Mouse (Mus musculus) myocyte (in vitro differentiated cells): ENCODE results near the gene Akr1b7.
"Not testable (repeated sequence)": the region's sequence is repeated elsewhere in the genome, so short reads cannot be mapped to it uniquely, and the experiment has no call there.

Experiments used
- CEBPB ChIP-seq: IDR thresholded peaks from 2 replicates; pipeline ENCODE4 v1.6.1; 2011; ENCODE audit warnings: mild to moderate bottlenecking, moderate library complexity; ENCODE audit not compliant: poor library complexity, insufficient read depth, severe bottlenecking
- E2F4 ChIP-seq: IDR thresholded peaks from one replicate; pipeline ENCODE4 v1.6.1; 2011; ENCODE audit warnings: mild to moderate bottlenecking, control low read depth, moderate library complexity; ENCODE audit not compliant: insufficient read depth
- MAX ChIP-seq: IDR thresholded peaks from one replicate; pipeline ENCODE4 v1.6.1; 2011; ENCODE audit warnings: low read depth, mild to moderate bottlenecking, control low read depth
- MYOD1 ChIP-seq, 3 experiments: IDR thresholded peaks; one replicate each; pipeline ENCODE4 v1.6.1; 2011; ENCODE audit warnings: control low read depth in 2 of 3, low read depth in 2 of 3, mild to moderate bottlenecking in 2 of 3, moderate library complexity in 1 of 3; ENCODE audit not compliant: insufficient read length in 2 of 3, control insufficient read depth in 1 of 3
- MYOG ChIP-seq, 3 experiments: IDR thresholded peaks; one replicate each; pipeline ENCODE4 v1.6.1; 2011; ENCODE audit warnings: control low read depth in 2 of 3, low read depth in 2 of 3, mild to moderate bottlenecking in 2 of 3; ENCODE audit not compliant: insufficient read length in 2 of 3, control insufficient read depth in 1 of 3, insufficient read depth in 1 of 3
- POLR2A ChIP-seq: IDR thresholded peaks from one replicate; pipeline ENCODE4 v1.6.1; 2011; ENCODE audit warnings: low read depth, mild to moderate bottlenecking, control low read depth, moderate library complexity; ENCODE audit not compliant: insufficient read length
- POLR2AphosphoS2 ChIP-seq: IDR thresholded peaks from one replicate; pipeline ENCODE4 v1.6.1; 2011; ENCODE audit warnings: low read depth, control low read depth; ENCODE audit not compliant: insufficient read length
- SRF ChIP-seq: IDR thresholded peaks from one replicate; pipeline ENCODE4 v1.6.1; 2011; ENCODE audit warnings: low read depth; ENCODE audit not compliant: control insufficient read depth, insufficient read length
- TCF12 ChIP-seq: IDR thresholded peaks from one replicate; pipeline ENCODE4 v1.6.1; 2011; ENCODE audit warnings: mild to moderate bottlenecking, control low read depth; ENCODE audit not compliant: poor library complexity, insufficient read depth, severe bottlenecking
- USF1 ChIP-seq: IDR thresholded peaks from one replicate; pipeline ENCODE4 v1.6.1; 2011; ENCODE audit warnings: low read depth, mild to moderate bottlenecking, control low read depth, moderate library complexity

DNA sequence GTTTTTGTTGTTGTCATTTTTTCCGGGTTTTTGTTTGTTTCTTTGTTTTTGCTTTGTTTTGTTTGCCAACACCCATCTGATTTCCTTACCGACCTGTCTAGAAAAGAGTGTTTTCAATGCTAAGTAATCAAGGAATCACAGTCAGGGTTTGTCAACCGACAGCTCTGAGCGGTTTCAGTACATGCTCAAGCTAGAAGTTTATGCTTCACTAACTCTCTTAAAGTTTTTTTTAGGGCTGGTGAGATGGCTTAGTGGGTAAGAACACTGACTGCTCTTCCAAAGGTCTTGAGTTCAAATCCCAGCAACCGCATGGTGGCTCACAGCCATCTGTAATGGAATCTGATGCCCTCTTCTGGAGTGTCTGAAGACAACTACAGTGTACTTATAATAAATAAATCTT, 36.2 kb upstream of the Akr1b7 start:
- not testable (repeated sequence) for TF ChIP-seq POLR2A; MYOG (IDR thresholded peaks at IDR 0.05; ENCODE audit: control insufficient read depth in 1 of 3, insufficient read depth in 1 of 3, insufficient read length in 2 of 3, low read depth in 2 of 3); MAX; SRF; POLR2AphosphoS2; MYOD1 (IDR thresholded peaks at IDR 0.05; ENCODE audit: control insufficient read depth in 1 of 3, insufficient read length in 2 of 3, low read depth in 2 of 3); CEBPB; TCF12; E2F4; USF1
